Mouse (Mus musculus): ENCODE results near the gene Cacnb2. TPM values are rescaled to one million over a fixed set of nuclear protein-coding genes. Genes with fewer than 3 reads are reported as not detected.
A peak's percentile ranks its signal among the peaks of the same experiment; 100 is the strongest.

The Cacnb2 gene
- total RNA-seq, 2 experiments from 2014 or later = 78.8 to 85.3 TPM

GRCm38 (mm10) chr2:14851383-14851782 is 248.5 kb downstream of the Cacnb2 start:
- no peak for DNase-seq (ENCODE audit: extremely low spot score in 1 of 2, low spot score in 1 of 2)

GRCm38 (mm10) chr2:14854054-14854453 is 251.2 kb downstream of the Cacnb2 start:
- DNase-seq (ENCODE audit: extremely low spot score in 1 of 2, low spot score in 1 of 2) = no peak

- DNase-seq (ENCODE audit: extremely low spot score in 1 of 2, low spot score in 1 of 2) = no peak
These were observed 255.4 kb downstream of the Cacnb2 start for GRCm38 (mm10) chr2:14858301-14858700.

GRCm38 (mm10) chr2:14860350-14860749 is 257.5 kb downstream of the Cacnb2 start:
- no peak for DNase-seq (ENCODE audit: extremely low spot score in 1 of 2, low spot score in 1 of 2)

GRCm38 (mm10) chr2:14861613-14862012 is 258.7 kb downstream of the Cacnb2 start:
- no peak for DNase-seq (ENCODE audit: extremely low spot score in 1 of 2, low spot score in 1 of 2)

GRCm38 (mm10) chr2:14862981-14863380 is 260.1 kb downstream of the Cacnb2 start:
- DNase-seq (ENCODE audit: extremely low spot score in 1 of 2, low spot score in 1 of 2) = no peak

GRCm38 (mm10) chr2:14873116-14873515 is 270.2 kb downstream of the Cacnb2 start:
- no peak for DNase-seq (ENCODE audit: extremely low spot score in 1 of 2, low spot score in 1 of 2)

- DNase-seq (ENCODE audit: extremely low spot score in 1 of 2, low spot score in 1 of 2) = peak; percentile 16 to 26
These were observed 270.9 kb downstream of the Cacnb2 start for GRCm38 (mm10) chr2:14873701-14874181.

GRCm38 (mm10) chr2:14874281-14875037 is 271.6 kb downstream of the Cacnb2 start:
- DNase-seq (ENCODE audit: extremely low spot score in 1 of 2, low spot score in 1 of 2) = peak in 1 of 2 experiments; percentile 30

GRCm38 (mm10) chr2:14875121-14875520 is 272.2 kb downstream of the Cacnb2 start:
- DNase-seq (ENCODE audit: extremely low spot score in 1 of 2, low spot score in 1 of 2) = no peak

GRCm38 (mm10) chr2:14875616-14876015 is 272.7 kb downstream of the Cacnb2 start:
- DNase-seq (ENCODE audit: extremely low spot score in 1 of 2, low spot score in 1 of 2) = no peak

- no peak for DNase-seq (ENCODE audit: extremely low spot score in 1 of 2, low spot score in 1 of 2)
These were observed 276.1 kb downstream of the Cacnb2 start for GRCm38 (mm10) chr2:14878953-14879352.

- DNase-seq (ENCODE audit: extremely low spot score in 1 of 2, low spot score in 1 of 2) = no peak
These were observed 280.6 kb downstream of the Cacnb2 start for GRCm38 (mm10) chr2:14883460-14883859.

GRCm38 (mm10) chr2:14888406-14889195 is 285.7 kb downstream of the Cacnb2 start:
- DNase-seq (ENCODE audit: extremely low spot score in 1 of 2, low spot score in 1 of 2) = no peak

GRCm38 (mm10) chr2:14903837-14904236 is 300.9 kb downstream of the Cacnb2 start:
- DNase-seq (ENCODE audit: extremely low spot score in 1 of 2, low spot score in 1 of 2) = no peak

GRCm38 (mm10) chr2:14904865-14905264 is 302.0 kb downstream of the Cacnb2 start:
- DNase-seq (ENCODE audit: extremely low spot score in 1 of 2, low spot score in 1 of 2) = no peak

GRCm38 (mm10) chr2:14907124-14907925 is 304.4 kb downstream of the Cacnb2 start:
- no peak for DNase-seq (ENCODE audit: extremely low spot score in 1 of 2, low spot score in 1 of 2)

GRCm38 (mm10) chr2:14917585-14918247 is 314.8 kb downstream of the Cacnb2 start:
- DNase-seq (ENCODE audit: extremely low spot score in 1 of 2, low spot score in 1 of 2) = no peak

- no peak for DNase-seq (ENCODE audit: extremely low spot score in 1 of 2, low spot score in 1 of 2)
These were observed 327.0 kb downstream of the Cacnb2 start for GRCm38 (mm10) chr2:14929866-14930265.

GRCm38 (mm10) chr2:14931968-14932367 is 329.1 kb downstream of the Cacnb2 start:
- DNase-seq (ENCODE audit: extremely low spot score in 1 of 2, low spot score in 1 of 2) = no peak
